20 mouse cellular contexts compared by ENCODE assay signal in the genomic region with DNA sequence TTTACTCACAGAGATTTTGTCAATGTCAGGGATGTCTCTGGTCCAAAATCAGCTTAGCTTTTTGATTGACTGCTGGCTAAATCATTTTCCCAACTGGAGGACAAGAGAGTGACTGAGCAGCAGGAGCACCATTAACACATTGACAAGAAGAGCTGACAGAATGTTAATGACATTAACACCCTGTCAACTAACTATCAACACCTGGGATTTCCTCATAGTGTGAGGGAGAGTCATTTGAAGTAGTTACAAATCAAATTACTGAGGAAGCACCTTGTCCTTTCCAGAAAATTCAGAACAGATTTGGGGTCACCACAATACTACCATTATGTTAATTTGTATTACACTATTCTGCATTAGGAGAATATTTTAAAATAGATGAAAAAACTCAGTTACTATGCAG.
"Had no signal": no experiment of that assay in that cellular context is flagged by ENCODE, and none has a peak within 500 bp of the region (broad histone marks: within the 10 kb centered on the region; RNA-seq: fewer than 3 reads in every experiment).

No protein-coding gene starts in this region.

- ATAC-seq: liver, postnatal 0 days; lung, postnatal 0 days; midbrain, embryonic 13.5 days; midbrain, embryonic 15.5 days had no signal

- H3K9ac ChIP-seq: liver, postnatal 0 days; lung, embryonic 15.5 days; midbrain, embryonic 13.5 days; midbrain, embryonic 15.5 days; neural tube, embryonic 12.5 days had no signal

- H3K27ac ChIP-seq: lung, embryonic 15.5 days; macrophage; midbrain, embryonic 13.5 days; midbrain, embryonic 15.5 days; neural tube, embryonic 12.5 days had no signal

- DNase-seq: liver, postnatal 0 days; lung, adult 2 months; lung, postnatal 14 days; lung, postnatal 36 days; retina, postnatal 1 day; right cerebral cortex, adult 18-20 months; right cerebral cortex, postnatal 25 days; right cerebral cortex, postnatal 4 days; spleen, adult 18-20 months; thymus, adult 18-20 months; thymus, postnatal 14 days; thymus, postnatal 36 days had no signal

- H3K4me1 ChIP-seq: lung, embryonic 15.5 days; megakaryocyte, embryonic 14.5 days; midbrain, embryonic 13.5 days; midbrain, embryonic 15.5 days; neural tube, embryonic 12.5 days had no signal

- H3K27me3 ChIP-seq: lung, embryonic 15.5 days; megakaryocyte, embryonic 14.5 days; midbrain, embryonic 13.5 days; midbrain, embryonic 15.5 days; neural tube, embryonic 12.5 days had no signal

- H3K4me2 ChIP-seq: lung, embryonic 15.5 days; midbrain, embryonic 11.5 days; midbrain, embryonic 13.5 days; midbrain, embryonic 15.5 days; neural tube, embryonic 12.5 days had no signal

- H3K4me3 ChIP-seq: lung, embryonic 15.5 days; megakaryocyte, embryonic 14.5 days; midbrain, embryonic 13.5 days; midbrain, embryonic 15.5 days; neural tube, embryonic 12.5 days had no signal

- H3K9me3 ChIP-seq: lung, embryonic 15.5 days; megakaryocyte, embryonic 14.5 days; midbrain, embryonic 13.5 days; midbrain, embryonic 15.5 days; neural tube, embryonic 12.5 days had no signal

- H3K36me3 ChIP-seq: lung, embryonic 15.5 days; midbrain, embryonic 13.5 days; midbrain, embryonic 15.5 days; neural tube, embryonic 12.5 days had no signal
